Mouse (Mus musculus) heart, adult 10 weeks (tissue): ENCODE data around the gene Ifnar1. TPM values are rescaled to one million over a fixed set of nuclear protein-coding genes. Genes with fewer than 3 reads are reported as not detected.

Experiments used
- polyA plus RNA-seq: library from polyadenylated mRNA; stranded (reverse); fragments of 350-450 nt; fragmentation: Illumina TruSeq; extraction: RNeasy Lipid Tissue Mini Kit (QIAGEN cat#74804); gene quantifications from one replicate; pipeline ENCODE4 v1.2.3, GENCODE M21; 2014; ENCODE audit warnings: low read depth, low replicate concordance

Gene Ifnar1
- polyA plus RNA-seq = 17.7 TPM

GRCm38 (mm10) chr16:91484808-91485700 is at the start of gene Ifnar1:
Ifnar1 (plus strand) TSS chr16:91485238.

GRCm38 (mm10) chr16:91546836-91547741 is 62.1 kb downstream of the Ifnar1 start, which contains the start of gene Ifngr2:
Ifngr2 (plus strand) TSS chr16:91547072.

Other genes with a start within 250 kb of the Ifnar1 start
- gene Olig1, start 215.5 kb upstream of the Ifnar1 start, polyA plus RNA-seq = not detected
- 40.2 TPM for gene Ifnar2, start 112.5 kb upstream of the Ifnar1 start, polyA plus RNA-seq
- gene Gm21970, start 93.5 kb upstream of the Ifnar1 start, polyA plus RNA-seq = not detected
- gene Il10rb, start 79.1 kb upstream of the Ifnar1 start, polyA plus RNA-seq = 179 TPM
- 116 TPM for gene Ifngr2, start 61.8 kb downstream of the Ifnar1 start, polyA plus RNA-seq
- 52.7 TPM for gene Tmem50b, start 112.6 kb downstream of the Ifnar1 start, polyA plus RNA-seq
- gene Dnajc28, start 133.8 kb downstream of the Ifnar1 start, polyA plus RNA-seq = 41.2 TPM
- 48.6 TPM for gene Gart, start 161.7 kb downstream of the Ifnar1 start, polyA plus RNA-seq
- 269 TPM for gene Son, start 162.3 kb downstream of the Ifnar1 start, polyA plus RNA-seq
- gene Donson, start 203.5 kb downstream of the Ifnar1 start, polyA plus RNA-seq = 9.6 TPM
- 35.5 TPM for gene Cryzl1, start 243.7 kb downstream of the Ifnar1 start, polyA plus RNA-seq
- gene Itsn1, start 244.0 kb downstream of the Ifnar1 start, polyA plus RNA-seq = 37.1 TPM